Mouse (Mus musculus) small intestine, adult 2 months (tissue): ENCODE data around the gene Ogg1. TPM values are rescaled to one million over a fixed set of nuclear protein-coding genes. Genes with fewer than 3 reads are reported as not detected.
A peak's percentile ranks its signal among the peaks of the same experiment; 100 is the strongest.

Experiments used
- H3K27ac ChIP-seq: fragments of 200-500 bp; 2 replicates; pipeline ENCODE4 v1.5.1; 2012; ENCODE audit warnings: low read depth, low read length, control low read depth, inconsistent platforms; ENCODE audit not compliant: insufficient read depth
- H3K27me3 ChIP-seq: fragments of 200-500 bp; 2 replicates; pipeline ENCODE4 v1.6.1; 2012; ENCODE audit warnings: mild to moderate bottlenecking, moderate library complexity, low read length, inconsistent platforms; ENCODE audit not compliant: control insufficient read depth, insufficient read depth
- H3K36me3 ChIP-seq: fragments of 200-500 bp; 2 replicates; pipeline ENCODE4 v1.6.1; 2012; ENCODE audit warnings: mild to moderate bottlenecking, low read length, control low read depth, inconsistent platforms; ENCODE audit not compliant: control insufficient read depth, insufficient read depth
- H3K4me1 ChIP-seq: fragments of 200-500 bp; 2 replicates; pipeline ENCODE4 v1.6.1; 2012; ENCODE audit warnings: low read length, inconsistent platforms, mixed read lengths; ENCODE audit not compliant: control insufficient read depth, insufficient read depth, insufficient read length
- H3K4me3 ChIP-seq: fragments of 200-500 bp; 2 replicates; pipeline ENCODE4 v1.5.1; 2012; ENCODE audit warnings: low read depth, mild to moderate bottlenecking, control low read depth, inconsistent platforms, low read length, moderate library complexity
- CTCF ChIP-seq: fragments of 200-500 bp; IDR thresholded peaks from 2 replicates; pipeline ENCODE4 v1.5.1; 2012; ENCODE audit warnings: low read depth, mild to moderate bottlenecking, control low read depth, inconsistent platforms, low read length, moderate library complexity, mixed read lengths; ENCODE audit not compliant: insufficient replicate concordance, insufficient read length; ENCODE audit errors: extremely low read depth
- POLR2A ChIP-seq: fragments of 200-500 bp; IDR thresholded peaks from 2 replicates; pipeline ENCODE4 v1.6.1; 2012; ENCODE audit warnings: low read depth, mild to moderate bottlenecking, control low read depth, inconsistent platforms, low read length, moderate library complexity
- WGBS: fragments of 180-500 bp; shearing (Covaris S2); methylation state at CpG from one replicate; pipeline ENCODE4 v1.1.7; 2018; 5-methylcytosine and 5-hydroxymethylcytosine counted together
- polyA plus RNA-seq: library from polyadenylated mRNA; depleted of rRNA; stranded (reverse); fragments of >200 nt; gene quantifications from 2 replicates; pipeline ENCODE4 v1.2.3, GENCODE M21; 2012

Ogg1 gene
- polyA plus RNA-seq, 1 experiment = 10.9 TPM

- no peaks in the 10 kb centered on the region for H3K36me3 ChIP-seq
- no peak for TF ChIP-seq POLR2A
- TF ChIP-seq CTCF = no peak
- 40% methylated on average over 3 of the region's 3 CpGs for WGBS
- no peak overlapping the region for H3K27ac ChIP-seq
- H3K27me3 ChIP-seq = no peaks in the 10 kb centered on the region
- no peak overlapping the region for H3K4me3 ChIP-seq
- H3K4me1 ChIP-seq = no peaks in the 10 kb centered on the region
Measured at GRCm38 (mm10) chr6:113353696-113354095, 26.9 kb downstream of the Ogg1 start.

GRCm38 (mm10) chr6:113361476-113361875 lies 34.7 kb downstream of the Ogg1 start:
- Histone ChIP-seq H3K27ac (no peak overlapping the region), H3K4me1 (no peaks in the 10 kb centered on the region), H3K27me3 (no peaks in the 10 kb centered on the region), H3K36me3 (no peaks in the 10 kb centered on the region), H3K4me3 (no peak overlapping the region)
- WGBS = 77% methylated on average over 4 of the region's 4 CpGs
- TF ChIP-seq CTCF = no peak
- no peak for TF ChIP-seq POLR2A

GRCm38 (mm10) chr6:113362241-113362640 lies 35.5 kb downstream of the Ogg1 start:
- no peak overlapping the region for H3K27ac ChIP-seq
- H3K36me3 ChIP-seq = peaks cover 6% of the 10 kb centered on the region
- 90% methylated on average over 1 of the region's 1 CpGs for whole genome bisulfite sequencing
- H3K27me3 ChIP-seq = no peaks in the 10 kb centered on the region
- TF ChIP-seq CTCF (no peak), POLR2A (no peak)
- H3K4me3 ChIP-seq = no peak overlapping the region
- H3K4me1 ChIP-seq = no peaks in the 10 kb centered on the region

GRCm38 (mm10) chr6:113364518-113365135 lies 37.9 kb downstream of the Ogg1 start:
- H3K4me1 ChIP-seq = no peaks in the 10 kb centered on the region
- WGBS = 58% methylated on average over 8 of the region's 8 CpGs
- TF ChIP-seq POLR2A (no peak), CTCF (no peak)
- no peaks in the 10 kb centered on the region for H3K27me3 ChIP-seq
- H3K4me3 ChIP-seq = no peak overlapping the region
- peaks cover 18% of the 10 kb centered on the region for H3K36me3 ChIP-seq
- H3K27ac ChIP-seq = peak overlapping the region; percentile 11; the same call in 1 of the 2 replicates

GRCm38 (mm10) chr6:113366639-113367038 lies 39.9 kb downstream of the Ogg1 start:
- Histone ChIP-seq H3K36me3 (peaks cover 35% of the 10 kb centered on the region), H3K4me3 (no peak overlapping the region), H3K27me3 (no peaks in the 10 kb centered on the region), H3K4me1 (no peaks in the 10 kb centered on the region), H3K27ac (no peak overlapping the region)
- TF ChIP-seq POLR2A (no peak), CTCF (no peak)
- 94% methylated on average over 6 of the region's 6 CpGs for WGBS

DNA sequence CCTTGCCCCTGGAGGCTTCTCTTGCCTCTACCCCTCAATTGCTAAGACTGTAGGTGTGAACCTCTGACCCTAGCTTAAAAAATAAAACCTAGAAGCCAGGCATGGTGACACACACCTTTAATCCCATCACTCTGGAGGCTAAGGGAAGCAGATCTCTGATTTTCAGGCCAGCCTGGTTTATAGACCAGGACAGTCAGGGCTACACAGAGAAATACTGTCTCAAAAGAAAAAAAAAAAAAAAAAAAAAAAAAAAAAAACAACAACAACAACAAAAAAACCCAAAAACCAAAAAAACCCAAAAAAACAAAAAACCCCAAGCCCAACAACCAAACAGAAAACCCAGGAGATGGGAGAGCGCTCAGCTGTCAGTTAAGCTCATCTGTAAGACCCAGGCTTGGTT lies 40.8 kb downstream of the Ogg1 start:
- Histone ChIP-seq H3K4me3 (no peak overlapping the region), H3K36me3 (peaks cover 45% of the 10 kb centered on the region), H3K4me1 (no peaks in the 10 kb centered on the region), H3K27me3 (no peaks in the 10 kb centered on the region), H3K27ac (no peak overlapping the region)
- WGBS = 100% methylated on average over 1 of the region's 1 CpGs
- TF ChIP-seq CTCF (no peak), POLR2A (no peak)

GRCm38 (mm10) chr6:113368124-113368523 lies 41.4 kb downstream of the Ogg1 start:
- WGBS = 95% methylated on average over 7 of the region's 7 CpGs
- H3K27ac ChIP-seq = no peak overlapping the region
- no peak for TF ChIP-seq POLR2A
- no peak for TF ChIP-seq CTCF
- no peaks in the 10 kb centered on the region for H3K27me3 ChIP-seq
- no peaks in the 10 kb centered on the region for H3K4me1 ChIP-seq
- H3K36me3 ChIP-seq = peaks cover 46% of the 10 kb centered on the region
- H3K4me3 ChIP-seq = no peak overlapping the region

DNA sequence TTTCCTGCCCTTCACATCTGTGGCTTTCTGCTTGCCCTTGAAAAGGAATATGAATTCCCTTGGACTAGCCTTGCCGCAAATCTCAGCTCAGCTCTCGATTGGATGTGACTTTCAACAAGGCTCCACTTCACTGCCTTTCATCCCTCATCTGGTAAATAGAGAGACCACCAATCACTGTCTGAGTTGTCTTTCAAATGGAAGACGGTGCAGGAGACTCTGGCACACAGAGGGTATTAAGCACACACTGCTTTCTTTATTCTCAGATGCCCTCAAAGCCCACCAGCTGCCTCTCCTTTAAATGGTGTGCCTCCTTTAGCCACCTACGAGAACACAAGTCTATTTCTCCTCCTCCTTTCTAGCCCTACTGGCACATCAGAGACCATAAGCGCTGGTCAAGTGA lies 41.8 kb downstream of the Ogg1 start:
- H3K27me3 ChIP-seq = no peaks in the 10 kb centered on the region
- H3K36me3 ChIP-seq = peaks cover 50% of the 10 kb centered on the region
- no peak overlapping the region for H3K27ac ChIP-seq
- no peak overlapping the region for H3K4me3 ChIP-seq
- TF ChIP-seq CTCF = no peak
- TF ChIP-seq POLR2A = no peak
- no peaks in the 10 kb centered on the region for H3K4me1 ChIP-seq
- 94% methylated on average over 5 of the region's 5 CpGs for WGBS
